8 mouse cellular contexts compared by ENCODE assay signal in genomic region chr2:71368086-71368485, GRCm38 (mm10). TPM values are rescaled to one million over a fixed set of nuclear protein-coding genes. Genes with fewer than 3 reads are reported as not detected.
DNase-seq lines count a peak whose midpoint lies in the region; ATAC-seq lines count a peak whose summit lies in the region.

No protein-coding gene starts in this region.

- 36% methylated on average over 8 of the region's 8 CpGs for WGBS in heart, embryonic 10.5 days
- 44% methylated on average over 8 of the region's 8 CpGs for WGBS in forebrain, embryonic 13.5 days
- WGBS in liver, embryonic 13.5 days (ENCODE audit: insufficient replicate concordance): 41% methylated on average over 8 of the region's 8 CpGs

- peak overlapping the region; percentile 62 for H3K4me2 ChIP-seq in forebrain, embryonic 13.5 days
- peak overlapping the region; percentile 87 for H3K4me2 ChIP-seq in liver, embryonic 13.5 days

- peaks cover 10% of the 10 kb centered on the region; the same call in 1 of the 2 replicates for H3K4me1 ChIP-seq in heart, embryonic 10.5 days
- peaks cover 25% of the 10 kb centered on the region for H3K4me1 ChIP-seq in forebrain, embryonic 13.5 days
- peaks cover 25% of the 10 kb centered on the region for H3K4me1 ChIP-seq in liver, embryonic 13.5 days (replicated peaks)

- H3K4me3 ChIP-seq in heart, embryonic 10.5 days: peak overlapping the region; percentile 84
- H3K4me3 ChIP-seq in forebrain, embryonic 13.5 days: no peak overlapping the region; the same call in 1 of the 2 replicates
- H3K4me3 ChIP-seq in liver, embryonic 13.5 days (replicated peaks): peak overlapping the region; percentile 77

- intact Hi-C loops in heart, postnatal 14 days (cut with DNase I): loop anchor here (5.0 kb wide), 1 partner anchor 179 kb away; the partner anchor contains the start of gene Dlx2
- intact Hi-C loops in left cerebral cortex, postnatal 36 days (cut with DNase I): no loop called here

- DNase-seq in heart, embryonic 10.5 days (ENCODE audit: low spot score): no peak
- no peak for DNase-seq in heart, postnatal 14 days
- peak; percentile 55 for DNase-seq in 416B (ENCODE audit: low read depth)
- no peak for DNase-seq in liver, embryonic 13.5 days
- DNase-seq in natural killer cell, adult 2 months (ENCODE audit: low spot score in 2 of 2): no peak
- no peak for DNase-seq in left cerebral cortex, postnatal 36 days (ENCODE audit: low spot score in 2 of 2)
- DNase-seq in urinary bladder, postnatal 14 days (ENCODE audit: low spot score): no peak

- H3K27ac ChIP-seq in heart, embryonic 10.5 days: 0 out of 2 replicates have a peak overlapping the region, but pooled peaks have one; percentile 93
- H3K27ac ChIP-seq in forebrain, embryonic 13.5 days: no peak overlapping the region
- H3K27ac ChIP-seq in liver, embryonic 13.5 days: peak overlapping the region; percentile 89

- 0 out of 2 replicates have a peak, but pooled peaks cover 3% of the 10 kb centered on the region for H3K36me3 ChIP-seq in heart, embryonic 10.5 days
- no peaks in the 10 kb centered on the region for H3K36me3 ChIP-seq in forebrain, embryonic 13.5 days (ENCODE audit: poor library complexity, severe bottlenecking)
- H3K36me3 ChIP-seq in liver, embryonic 13.5 days: no peaks in the 10 kb centered on the region

- no peaks in the 10 kb centered on the region for H3K9me3 ChIP-seq in heart, embryonic 10.5 days
- no peaks in the 10 kb centered on the region for H3K9me3 ChIP-seq in forebrain, embryonic 13.5 days (replicated peaks)
- H3K9me3 ChIP-seq in liver, embryonic 13.5 days (replicated peaks): no peaks in the 10 kb centered on the region

- no peak overlapping the region for H3K9ac ChIP-seq in forebrain, embryonic 13.5 days
- H3K9ac ChIP-seq in liver, embryonic 13.5 days: peak overlapping the region; percentile 87

- ATAC-seq in forebrain, embryonic 13.5 days: no peak
- no peak for ATAC-seq in liver, embryonic 13.5 days (ENCODE audit: low read depth)

- no peaks in the 10 kb centered on the region for H3K27me3 ChIP-seq in heart, embryonic 10.5 days (ENCODE audit: insufficient read depth, poor library complexity, severe bottlenecking)
- no peaks in the 10 kb centered on the region for H3K27me3 ChIP-seq in forebrain, embryonic 13.5 days
- H3K27me3 ChIP-seq in liver, embryonic 13.5 days: no peaks in the 10 kb centered on the region

RNA-seq across cellular contexts. Expression of gene Slc25a12, which starts 0.5 kb away (rescaled TPM):
- 47.0 and 86.1 TPM in 2 replicates for polyA plus RNA-seq in heart, embryonic 10.5 days (2016; fragmentation: Nextera tagmentation; extraction: Ambion mirVana)
- 100 to 1,000 TPM; 242 to 245 TPM for total RNA-seq in heart, postnatal 14 days (2021)
- polyA plus RNA-seq in forebrain, embryonic 13.5 days (2015; fragmentation: Nextera tagmentation; extraction: Ambion mirVana): 63.3 and 66.5 TPM in 2 replicates
- polyA plus RNA-seq in liver, embryonic 13.5 days (2015; fragmentation: Nextera tagmentation; extraction: Ambion mirVana): 27.7 and 31.6 TPM in 2 replicates
- 100 to 1,000 TPM; 159 to 163 TPM for total RNA-seq in left cerebral cortex, postnatal 36 days (2021)

RNA-seq across cellular contexts. Expression of gene Hat1, which starts 20.7 kb away (rescaled TPM):
- polyA plus RNA-seq in heart, embryonic 10.5 days (2016; fragmentation: Nextera tagmentation; extraction: Ambion mirVana): 161 and 182 TPM in 2 replicates
- total RNA-seq in heart, postnatal 14 days (2021): 10 to 100 TPM; 27.5 to 31.4 TPM
- 155 and 156 TPM in 2 replicates for polyA plus RNA-seq in forebrain, embryonic 13.5 days (2015; fragmentation: Nextera tagmentation; extraction: Ambion mirVana)
- polyA plus RNA-seq in liver, embryonic 13.5 days (2015; fragmentation: Nextera tagmentation; extraction: Ambion mirVana): 164 and 193 TPM in 2 replicates
- 10 to 100 TPM; 16.7 TPM for total RNA-seq in left cerebral cortex, postnatal 36 days (2021)
